Mouse (Mus musculus) bone marrow, adult 2 months (tissue): ENCODE measurements around the gene Zbtb48. TPM values are rescaled to one million over a fixed set of nuclear protein-coding genes. Genes with fewer than 3 reads are reported as not detected.

Experiments used
- H3K27ac ChIP-seq: fragments of 200-500 bp; 2 replicates; pipeline ENCODE4 v1.5.1; 2012; ENCODE audit warnings: low read depth, mild to moderate bottlenecking, control low read depth, inconsistent platforms, low read length; ENCODE audit not compliant: control insufficient read depth, poor library complexity, insufficient read depth
- H3K4me1 ChIP-seq: fragments of 200-500 bp; 2 replicates; pipeline ENCODE4 v1.6.1; 2011; ENCODE audit warnings: low read length; ENCODE audit not compliant: control insufficient read depth, insufficient read depth
- H3K4me3 ChIP-seq: fragments of 200-500 bp; replicated peaks from 2 replicates; pipeline ENCODE3; 2011; ENCODE audit warnings: mild to moderate bottlenecking, low read depth, low read length, control low read depth; ENCODE audit not compliant: control insufficient read depth
- CTCF ChIP-seq: fragments of 200-500 bp; IDR thresholded peaks from 2 replicates; pipeline ENCODE4 v1.5.1; 2011; ENCODE audit warnings: low read length, control low read depth; ENCODE audit not compliant: control insufficient read depth, insufficient read depth
- POLR2A ChIP-seq: fragments of 200-500 bp; IDR thresholded peaks from 2 replicates; pipeline ENCODE4 v1.6.1; 2011; ENCODE audit warnings: low read depth, mild to moderate bottlenecking, control low read depth, low read length, borderline replicate concordance; ENCODE audit not compliant: control insufficient read depth
- WGBS: fragments of 180-500 bp; shearing (Covaris S2); methylation state at CpG from one replicate; pipeline ENCODE4 v1.1.7; 2018; 5-methylcytosine and 5-hydroxymethylcytosine counted together
- polyA plus RNA-seq: library from polyadenylated mRNA; stranded (reverse); fragments of >200 nt; gene quantifications from 2 replicates; pipeline ENCODE4 v1.2.4, GENCODE M21; 2011; ENCODE audit warnings: low replicate concordance; ENCODE audit not compliant: missing spikeins, insufficient read depth, insufficient read length

The Zbtb48 gene
- polyA plus RNA-seq, 1 experiment = 21.0 TPM

- Histone ChIP-seq H3K27ac (no peak overlapping the region), H3K4me3 (no peak overlapping the region), H3K4me1 (no peaks in the 10 kb centered on the region; the same call in 1 of the 2 replicates)
- 84% methylated on average over 6 of the region's 6 CpGs for WGBS
- no peak for TF ChIP-seq POLR2A
- TF ChIP-seq CTCF = no peak
Measured at GRCm38 (mm10) chr4:152068166-152068724, 40.8 kb upstream of the Zbtb48 start.

DNA sequence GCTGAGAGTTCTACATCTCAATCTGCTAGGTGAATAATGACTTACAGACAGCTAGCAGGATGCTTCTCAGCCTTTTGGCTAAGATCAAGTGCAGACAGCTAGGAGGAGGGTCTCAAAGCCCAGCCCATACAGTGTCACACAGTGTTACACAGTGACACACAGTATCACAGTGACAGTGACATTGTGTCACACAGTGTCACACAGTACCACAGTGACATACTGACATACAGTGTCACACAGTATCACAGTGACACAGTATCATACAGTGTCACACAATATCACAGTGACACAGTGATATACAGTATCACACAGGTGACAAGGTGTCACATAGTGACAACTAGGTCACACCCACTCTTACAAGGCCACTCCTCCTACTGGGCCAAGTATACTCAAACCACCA is 39.8 kb upstream of the Zbtb48 start:
- Histone ChIP-seq H3K27ac (no peak overlapping the region), H3K4me1 (no peaks in the 10 kb centered on the region), H3K4me3 (no peak overlapping the region)
- TF ChIP-seq CTCF = no peak
- no peak for TF ChIP-seq POLR2A

DNA sequence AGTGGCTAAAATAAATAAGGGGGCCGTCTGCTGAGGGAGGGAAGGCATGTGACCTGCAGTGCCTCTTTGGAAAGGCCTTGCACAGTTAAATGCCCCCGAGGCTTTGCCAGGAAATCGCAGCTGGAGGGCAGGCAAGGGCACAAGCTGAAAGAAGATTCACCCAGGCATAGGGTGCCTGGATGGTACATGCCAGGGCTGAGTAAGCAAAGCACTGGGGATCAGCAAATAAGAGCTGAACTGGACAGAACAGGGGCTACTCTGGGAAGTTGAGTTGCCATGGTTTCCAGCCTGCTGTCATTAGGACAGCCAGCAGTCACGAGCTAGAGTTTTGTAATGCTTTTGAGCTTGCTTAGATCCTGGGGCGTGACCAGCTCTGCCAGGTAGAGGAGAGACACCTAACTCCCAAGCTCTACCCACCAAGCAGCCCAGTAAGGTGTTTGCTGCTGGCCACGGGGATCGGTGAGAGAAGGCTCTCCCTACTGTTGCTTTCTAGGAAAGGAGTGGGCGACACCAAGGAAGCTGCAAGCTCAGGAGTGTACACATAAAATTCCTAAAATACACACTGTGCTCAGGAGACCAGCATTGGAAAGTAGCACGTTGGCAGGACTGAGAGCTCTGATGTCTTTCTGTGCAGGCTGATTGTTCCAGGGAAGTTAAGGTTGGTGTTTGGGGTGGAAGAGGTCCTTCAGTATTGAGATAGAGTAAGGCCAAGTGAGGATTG is 35.1 kb upstream of the Zbtb48 start:
- WGBS = 77% methylated on average over 9 of the region's 9 CpGs
- no peak for TF ChIP-seq POLR2A
- no peak for TF ChIP-seq CTCF
- Histone ChIP-seq H3K4me1 (no peaks in the 10 kb centered on the region), H3K27ac (no peak overlapping the region), H3K4me3 (no peak overlapping the region)

- Histone ChIP-seq H3K27ac (no peak overlapping the region), H3K4me1 (0 out of 2 replicates have a peak, but pooled peaks cover 3% of the 10 kb centered on the region), H3K4me3 (no peak overlapping the region)
- WGBS = 87% methylated on average over 6 of the region's 6 CpGs
- no peak for TF ChIP-seq CTCF
- TF ChIP-seq POLR2A = no peak
Measured at GRCm38 (mm10) chr4:152044609-152045008, 17.1 kb upstream of the Zbtb48 start.

DNA sequence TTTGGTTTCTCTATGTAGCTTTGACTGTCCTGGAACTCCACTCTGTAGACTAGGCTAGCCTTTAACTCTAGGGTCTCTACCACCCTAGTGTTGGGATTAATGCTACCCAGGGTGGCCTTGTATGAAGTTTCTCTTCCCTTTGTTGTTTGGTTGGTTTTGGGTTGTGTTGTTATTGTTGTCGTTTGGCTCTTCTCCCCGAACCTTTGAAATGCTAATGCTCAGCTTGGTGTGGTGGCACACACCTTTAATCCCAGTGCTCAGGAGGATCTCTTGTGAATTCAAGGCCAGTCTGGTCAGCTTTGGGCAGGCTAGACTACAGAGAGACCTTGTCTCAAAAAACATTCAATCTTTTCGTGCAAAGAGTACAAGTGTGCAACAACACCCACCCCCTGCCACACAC is 15.7 kb upstream of the Zbtb48 start:
- H3K4me1 ChIP-seq = peaks cover 3% of the 10 kb centered on the region; the same call in 1 of the 2 replicates
- no peak overlapping the region for H3K27ac ChIP-seq
- no peak overlapping the region for H3K4me3 ChIP-seq
- 89% methylated on average over 3 of the region's 3 CpGs for WGBS
- TF ChIP-seq POLR2A (no peak), CTCF (no peak)

GRCm38 (mm10) chr4:152041924-152042641 is 14.6 kb upstream of the Zbtb48 start:
- peaks cover 3% of the 10 kb centered on the region; the same call in 1 of the 2 replicates for H3K4me1 ChIP-seq
- no peak for TF ChIP-seq POLR2A
- no peak; the same call in 1 of the 2 replicates for TF ChIP-seq CTCF
- no peak overlapping the region for H3K4me3 ChIP-seq
- no peak overlapping the region for H3K27ac ChIP-seq
- 92% methylated on average over 22 of the region's 22 CpGs for WGBS

DNA sequence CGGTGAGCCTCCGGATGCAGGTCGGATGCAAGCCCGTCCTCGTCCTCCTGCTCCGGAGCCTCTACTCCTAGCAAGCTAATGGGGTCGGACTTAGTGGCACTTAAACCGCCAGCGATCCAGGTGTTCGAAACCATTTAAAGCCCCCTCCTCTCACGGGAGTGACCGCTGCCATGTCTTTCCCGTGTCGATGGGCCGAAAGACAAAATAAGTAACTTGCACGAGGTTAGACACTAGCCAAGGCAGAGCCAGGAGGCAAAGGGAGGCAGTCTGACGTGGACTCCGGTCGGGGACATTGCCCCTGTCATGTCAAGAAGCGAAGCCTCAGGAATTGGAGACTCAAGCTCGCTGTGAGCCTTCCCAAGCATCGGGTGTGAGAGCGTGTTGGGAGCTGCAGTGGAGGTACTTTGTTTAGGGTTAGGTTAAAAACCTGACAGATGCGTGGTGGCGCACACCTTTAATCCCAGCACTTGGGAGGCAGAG is 12.4 kb upstream of the Zbtb48 start:
- Histone ChIP-seq H3K4me1 (peaks cover 3% of the 10 kb centered on the region; the same call in 1 of the 2 replicates), H3K4me3 (peak overlapping the region; percentile 86), H3K27ac (no peak overlapping the region)
- TF ChIP-seq CTCF = no peak
- WGBS = 3% methylated on average over 25 of the region's 25 CpGs
